Mouse (Mus musculus) intestine, postnatal 0 days (tissue): ENCODE data around the gene Pomc. TPM values are rescaled to one million over a fixed set of nuclear protein-coding genes. Genes with fewer than 3 reads are reported as not detected.

Experiments used
- ATAC-seq: fragments of 200-750 bp; cut with Nextera tagmentation; 2 replicates; pipeline ENCODE4 v1.8.0; 2017; ENCODE audit warnings: mild to moderate bottlenecking, moderate TSS enrichment, moderate library complexity
- H3K27ac ChIP-seq: fragments of 300-500 bp; sonication (generic); 2 replicates; pipeline ENCODE4 v1.5.1; 2014; ENCODE audit warnings: mild to moderate bottlenecking, low read depth, low read length, moderate library complexity
- H3K27me3 ChIP-seq: fragments of 300-500 bp; sonication (generic); replicated peaks from 2 replicates; pipeline ENCODE4 v1.6.1; 2014; ENCODE audit warnings: low read length, mixed read lengths; ENCODE audit not compliant: control insufficient read depth, insufficient read depth
- H3K36me3 ChIP-seq: fragments of 300-500 bp; sonication (generic); 2 replicates; pipeline ENCODE4 v1.6.1; 2014; ENCODE audit warnings: mild to moderate bottlenecking, moderate library complexity; ENCODE audit not compliant: control insufficient read depth, insufficient read depth
- H3K4me1 ChIP-seq: fragments of 300-500 bp; sonication (generic); replicated peaks from 2 replicates; pipeline ENCODE4 v1.6.1; 2014; ENCODE audit warnings: antibody characterized with exemption, low read length, mixed read lengths; ENCODE audit not compliant: control insufficient read depth, insufficient read depth
- H3K4me2 ChIP-seq: fragments of 300-500 bp; sonication (generic); replicated peaks from 2 replicates; pipeline ENCODE4 v1.6.1; 2014; ENCODE audit warnings: low read depth, mild to moderate bottlenecking, moderate library complexity
- H3K4me3 ChIP-seq: fragments of 300-500 bp; sonication (generic); 2 replicates; pipeline ENCODE4 v1.5.1; 2014; ENCODE audit warnings: low read depth, low read length
- H3K9ac ChIP-seq: fragments of 300-500 bp; sonication (generic); 2 replicates; pipeline ENCODE4 v1.6.1; 2014; ENCODE audit warnings: mild to moderate bottlenecking, low read depth, low read length
- H3K9me3 ChIP-seq: fragments of 300-500 bp; sonication (generic); 2 replicates; pipeline ENCODE4 v1.6.1; 2016; ENCODE audit warnings: mixed run types; ENCODE audit not compliant: control insufficient read depth
- CTCF ChIP-seq: sonication (generic); IDR thresholded peaks from 2 replicates; pipeline ENCODE4 v1.5.1; 2016; ENCODE audit warnings: low read depth, mild to moderate bottlenecking, control low read depth, antibody characterized with exemption, moderate library complexity
- WGBS: fragments of 180-500 bp; shearing (Covaris S2); extraction: QIAGEN DNeasy Blood & Tissue Kit; methylation state at CpG from one replicate; pipeline ENCODE4 v1.1.7; 2014; 5-methylcytosine and 5-hydroxymethylcytosine counted together
- polyA plus RNA-seq: library from polyadenylated mRNA; unstranded; fragments of >200 nt; fragmentation: Nextera tagmentation; extraction: Ambion mirVana; gene quantifications from 2 replicates; pipeline ENCODE4 v1.2.1, GENCODE M21; 2015

Pomc gene
- polyA plus RNA-seq, 1 experiment from 2014 or later = 1.3 TPM

- H3K4me1 ChIP-seq = no peaks in the 10 kb centered on the region
- H3K27me3 ChIP-seq = no peaks in the 10 kb centered on the region
- WGBS = 93% methylated on average over 3 of the region's 3 CpGs
- no peaks in the 10 kb centered on the region; the same call in 1 of the 2 replicates for H3K36me3 ChIP-seq
- no peaks in the 10 kb centered on the region for H3K9me3 ChIP-seq
- H3K27ac ChIP-seq = no peak overlapping the region
- ATAC-seq = no peak
- no peak overlapping the region for H3K4me3 ChIP-seq
- H3K4me2 ChIP-seq = no peak overlapping the region
- no peak for TF ChIP-seq CTCF
- H3K9ac ChIP-seq = no peak overlapping the region
These were observed 36.3 kb downstream of the Pomc start for GRCm38 (mm10) chr12:3991047-3991446.

- Histone ChIP-seq H3K4me1 (no peaks in the 10 kb centered on the region), H3K4me3 (no peak overlapping the region), H3K4me2 (no peak overlapping the region), H3K27ac (no peak overlapping the region), H3K36me3 (no peaks in the 10 kb centered on the region; the same call in 1 of the 2 replicates), H3K9ac (no peak overlapping the region), H3K9me3 (no peaks in the 10 kb centered on the region), H3K27me3 (no peaks in the 10 kb centered on the region)
- WGBS = 90% methylated on average over 9 of the region's 9 CpGs
- ATAC-seq = no peak
- no peak for TF ChIP-seq CTCF
These were observed 42.0 kb downstream of the Pomc start for GRCm38 (mm10) chr12:3996749-3997148.

- no peak overlapping the region for H3K4me3 ChIP-seq
- 95% methylated on average over 5 of the region's 5 CpGs for WGBS
- no peak overlapping the region for H3K4me2 ChIP-seq
- no peaks in the 10 kb centered on the region for H3K36me3 ChIP-seq
- no peak for TF ChIP-seq CTCF
- H3K9ac ChIP-seq = no peak overlapping the region
- no peaks in the 10 kb centered on the region for H3K4me1 ChIP-seq
- H3K9me3 ChIP-seq = no peaks in the 10 kb centered on the region
- no peak overlapping the region for H3K27ac ChIP-seq
- no peak for ATAC-seq
- H3K27me3 ChIP-seq = no peaks in the 10 kb centered on the region
These were observed 45.7 kb downstream of the Pomc start for GRCm38 (mm10) chr12:4000406-4000805.

GRCm38 (mm10) chr12:4004648-4005047 is 49.9 kb downstream of the Pomc start:
- H3K27ac ChIP-seq = no peak overlapping the region
- 51% methylated on average over 6 of the region's 6 CpGs for WGBS
- no peaks in the 10 kb centered on the region for H3K36me3 ChIP-seq
- H3K9me3 ChIP-seq = no peaks in the 10 kb centered on the region
- no peak overlapping the region for H3K9ac ChIP-seq
- TF ChIP-seq CTCF = no peak
- no peaks in the 10 kb centered on the region for H3K27me3 ChIP-seq
- H3K4me1 ChIP-seq = no peaks in the 10 kb centered on the region
- H3K4me2 ChIP-seq = no peak overlapping the region
- ATAC-seq = no peak
- H3K4me3 ChIP-seq = no peak overlapping the region

GRCm38 (mm10) chr12:4006079-4006478 is 51.3 kb downstream of the Pomc start:
- Histone ChIP-seq H3K4me2 (no peak overlapping the region), H3K36me3 (no peaks in the 10 kb centered on the region), H3K27me3 (no peaks in the 10 kb centered on the region), H3K4me1 (no peaks in the 10 kb centered on the region), H3K4me3 (no peak overlapping the region), H3K27ac (no peak overlapping the region), H3K9ac (no peak overlapping the region), H3K9me3 (no peaks in the 10 kb centered on the region)
- ATAC-seq = no peak
- 75% methylated on average over 7 of the region's 7 CpGs for WGBS
- no peak for TF ChIP-seq CTCF

GRCm38 (mm10) chr12:4007181-4007580 is 52.4 kb downstream of the Pomc start:
- H3K36me3 ChIP-seq = no peaks in the 10 kb centered on the region
- H3K27ac ChIP-seq = no peak overlapping the region
- H3K27me3 ChIP-seq = no peaks in the 10 kb centered on the region
- ATAC-seq = no peak
- 36% methylated on average over 4 of the region's 4 CpGs for WGBS
- H3K4me2 ChIP-seq = no peak overlapping the region
- no peak overlapping the region for H3K9ac ChIP-seq
- no peaks in the 10 kb centered on the region for H3K9me3 ChIP-seq
- H3K4me3 ChIP-seq = no peak overlapping the region
- no peaks in the 10 kb centered on the region for H3K4me1 ChIP-seq
- no peak for TF ChIP-seq CTCF

GRCm38 (mm10) chr12:4007766-4008165 is 53.0 kb downstream of the Pomc start:
- no peak for TF ChIP-seq CTCF
- H3K36me3 ChIP-seq = no peaks in the 10 kb centered on the region
- no peak overlapping the region for H3K27ac ChIP-seq
- no peak overlapping the region for H3K9ac ChIP-seq
- H3K4me2 ChIP-seq = no peak overlapping the region
- no peaks in the 10 kb centered on the region for H3K27me3 ChIP-seq
- H3K4me3 ChIP-seq = no peak overlapping the region
- ATAC-seq = no peak
- H3K4me1 ChIP-seq = no peaks in the 10 kb centered on the region
- WGBS = 15% methylated on average over 4 of the region's 4 CpGs
- H3K9me3 ChIP-seq = no peaks in the 10 kb centered on the region
